Mouse (Mus musculus) kidney, embryonic 16.5 days (tissue): Measurements from ENCODE around the gene Cd9. TPM values are rescaled to one million over a fixed set of nuclear protein-coding genes. Genes with fewer than 3 reads are reported as not detected.
A peak's percentile ranks its signal among the peaks of the same experiment; 100 is the strongest.

Experiments
- ATAC-seq: fragments of 200-750 bp; cut with Nextera tagmentation; 2 replicates; pipeline ENCODE4 v1.8.0; 2017; ENCODE audit warnings: moderate TSS enrichment; ENCODE audit not compliant: low FRiP score, low TSS enrichment
- H3K27ac ChIP-seq: fragments of 300-500 bp; sonication (generic); 2 replicates; pipeline ENCODE4 v1.5.1; 2014; ENCODE audit warnings: low read length
- H3K27me3 ChIP-seq: fragments of 300-500 bp; sonication (generic); 2 replicates; pipeline ENCODE4 v1.6.1; 2014; ENCODE audit warnings: low read length, control low read depth, mixed read lengths; ENCODE audit not compliant: insufficient read depth
- H3K36me3 ChIP-seq: fragments of 300-500 bp; sonication (generic); 2 replicates; pipeline ENCODE4 v1.6.1; 2014; ENCODE audit warnings: low read length, control low read depth, mixed read lengths; ENCODE audit not compliant: insufficient read depth
- H3K4me1 ChIP-seq: fragments of 300-500 bp; sonication (generic); 2 replicates; pipeline ENCODE4 v1.6.1; 2014; ENCODE audit warnings: low read length, control low read depth, mixed read lengths; ENCODE audit not compliant: insufficient read depth
- H3K4me2 ChIP-seq: fragments of 300-500 bp; sonication (generic); replicated peaks from 2 replicates; pipeline ENCODE4 v1.6.1; 2014; ENCODE audit warnings: low read depth, low read length
- H3K4me3 ChIP-seq: fragments of 300-500 bp; sonication (generic); 2 replicates; pipeline ENCODE4 v1.5.1; 2014; ENCODE audit warnings: mild to moderate bottlenecking, low read length
- H3K9ac ChIP-seq: fragments of 300-500 bp; sonication (generic); replicated peaks from 2 replicates; pipeline ENCODE4 v1.6.1; 2014; ENCODE audit warnings: low read length
- H3K9me3 ChIP-seq: fragments of 300-500 bp; sonication (generic); 2 replicates; pipeline ENCODE4 v1.6.1; 2016; ENCODE audit warnings: low read length, control low read depth
- WGBS: fragments of 180-500 bp; shearing (Covaris S2); extraction: QIAGEN DNeasy Blood & Tissue Kit; methylation state at CpG from one replicate; pipeline ENCODE4 v1.1.7; 2014; 5-methylcytosine and 5-hydroxymethylcytosine counted together
- polyA plus RNA-seq: library from polyadenylated mRNA; unstranded; fragments of >200 nt; fragmentation: Nextera tagmentation; extraction: Ambion mirVana; gene quantifications from 2 replicates; pipeline ENCODE4 v1.2.1, GENCODE M21; 2015

The Cd9 gene
- polyA plus RNA-seq, 1 experiment from 2014 or later = 178 TPM

DNA sequence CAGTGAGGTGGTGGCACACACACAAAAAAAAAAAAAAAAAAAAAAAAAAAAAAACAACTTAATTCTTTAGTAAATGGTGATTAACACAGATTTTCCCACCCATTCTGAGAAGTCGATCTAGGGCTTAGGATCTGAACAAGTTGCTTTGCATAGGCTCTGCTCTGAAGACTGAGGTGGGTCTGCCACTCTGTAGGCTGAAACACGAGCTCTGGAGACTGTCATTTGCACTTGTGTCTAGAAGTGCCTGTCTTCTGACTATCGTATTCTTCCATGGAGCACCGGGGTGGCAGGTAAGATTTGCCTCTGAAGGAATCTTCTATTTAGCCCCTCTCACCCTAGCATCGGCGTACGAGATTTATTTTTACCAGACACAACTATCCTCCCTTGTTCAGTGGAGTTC is 62.1 kb downstream of the Cd9 start:
- Histone ChIP-seq H3K27me3 (no peaks in the 10 kb centered on the region), H3K4me3 (no peak overlapping the region), H3K4me1 (peaks cover 10% of the 10 kb centered on the region), H3K4me2 (no peak overlapping the region), H3K9ac (no peak overlapping the region), H3K36me3 (no peaks in the 10 kb centered on the region), H3K9me3 (no peaks in the 10 kb centered on the region), H3K27ac (no peak overlapping the region)
- no peak for ATAC-seq
- WGBS = 77% methylated on average over 7 of the region's 7 CpGs

DNA sequence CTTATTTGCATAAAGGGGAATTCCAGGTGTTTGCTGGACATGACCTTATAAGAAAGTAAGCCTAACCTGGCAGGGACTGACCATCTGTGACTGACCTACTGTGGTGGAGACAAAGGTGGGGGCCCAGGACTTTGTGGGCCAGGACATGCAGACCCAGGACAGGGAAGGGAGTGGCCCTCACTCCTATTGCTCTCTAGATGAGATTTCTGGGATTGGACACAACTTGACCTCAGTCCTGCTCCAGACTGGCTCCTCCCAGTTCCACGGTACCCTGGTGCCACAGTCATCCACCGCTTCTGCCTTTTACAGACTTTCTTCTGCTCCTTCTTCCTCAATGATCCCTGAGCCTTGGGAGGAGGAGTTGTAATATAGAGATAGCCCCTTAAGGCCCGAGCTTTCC is 63.6 kb downstream of the Cd9 start:
- Histone ChIP-seq H3K9ac (no peak overlapping the region), H3K27ac (no peak overlapping the region), H3K9me3 (no peaks in the 10 kb centered on the region), H3K4me1 (peaks cover 16% of the 10 kb centered on the region), H3K27me3 (no peaks in the 10 kb centered on the region), H3K4me2 (no peak overlapping the region), H3K4me3 (no peak overlapping the region), H3K36me3 (no peaks in the 10 kb centered on the region)
- ATAC-seq = no peak
- WGBS = 57% methylated on average over 3 of the region's 3 CpGs

DNA sequence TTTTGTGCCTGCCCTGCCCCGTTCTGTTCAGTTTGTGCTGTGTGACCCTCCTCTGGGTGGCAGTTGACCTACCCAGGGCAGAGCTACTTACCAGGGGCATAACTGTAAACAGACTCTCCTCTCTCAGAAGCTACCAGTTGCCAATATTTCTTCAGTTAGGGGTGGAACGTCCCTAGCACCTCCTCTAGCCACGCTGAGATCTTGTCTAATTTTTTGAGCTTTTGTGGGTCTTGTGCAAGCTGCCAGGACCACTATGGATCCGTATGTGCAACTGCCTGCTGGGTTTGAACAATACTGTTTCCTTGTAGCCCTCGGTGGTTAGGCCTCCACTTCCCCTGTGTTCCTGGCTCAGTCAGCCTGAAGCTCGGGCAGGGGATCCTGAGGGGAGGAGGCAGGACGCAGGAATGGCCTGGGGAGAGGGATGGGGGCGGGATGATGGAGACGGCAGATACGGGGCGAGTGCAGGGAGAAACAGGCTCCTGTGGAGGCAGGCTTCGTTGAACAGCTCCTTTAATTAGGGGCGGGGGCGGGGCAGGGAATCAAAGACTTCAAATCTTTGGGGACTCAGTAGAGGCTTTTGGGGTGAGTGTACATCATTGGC is 64.1 kb downstream of the Cd9 start:
- H3K9me3 ChIP-seq = no peaks in the 10 kb centered on the region
- peak overlapping the region; percentile 15; the same call in 1 of the 2 replicates for H3K4me2 ChIP-seq
- H3K4me1 ChIP-seq = peaks cover 17% of the 10 kb centered on the region
- H3K27ac ChIP-seq = peak overlapping the region; percentile 50; the same call in 1 of the 2 replicates
- H3K9ac ChIP-seq = 0 out of 2 replicates have a peak overlapping the region, but pooled peaks have one; percentile 38
- H3K27me3 ChIP-seq = no peaks in the 10 kb centered on the region
- 13% methylated on average over 14 of the region's 14 CpGs for WGBS
- no peak overlapping the region for H3K4me3 ChIP-seq
- no peak for ATAC-seq
- H3K36me3 ChIP-seq = no peaks in the 10 kb centered on the region

DNA sequence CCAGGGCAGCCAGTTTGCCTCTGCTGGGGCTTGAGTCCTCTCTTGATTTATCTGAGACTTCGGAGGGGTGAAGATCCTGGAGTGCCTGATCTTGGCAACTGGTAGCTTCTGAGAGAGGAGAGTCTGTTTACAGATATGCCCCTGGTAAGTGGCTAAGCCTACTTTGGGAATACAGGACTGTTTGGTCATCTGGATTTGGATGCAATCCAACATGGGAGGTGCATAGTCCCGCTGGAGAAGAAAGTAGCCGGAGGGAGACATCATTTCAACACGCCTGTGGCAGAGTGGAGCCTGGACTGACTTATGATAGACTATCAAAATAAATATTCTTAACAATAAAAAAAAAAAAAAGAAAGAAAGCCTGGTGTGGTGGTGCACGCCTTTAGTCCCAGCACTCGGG is 64.8 kb downstream of the Cd9 start:
- 79% methylated on average over 6 of the region's 6 CpGs for WGBS

DNA sequence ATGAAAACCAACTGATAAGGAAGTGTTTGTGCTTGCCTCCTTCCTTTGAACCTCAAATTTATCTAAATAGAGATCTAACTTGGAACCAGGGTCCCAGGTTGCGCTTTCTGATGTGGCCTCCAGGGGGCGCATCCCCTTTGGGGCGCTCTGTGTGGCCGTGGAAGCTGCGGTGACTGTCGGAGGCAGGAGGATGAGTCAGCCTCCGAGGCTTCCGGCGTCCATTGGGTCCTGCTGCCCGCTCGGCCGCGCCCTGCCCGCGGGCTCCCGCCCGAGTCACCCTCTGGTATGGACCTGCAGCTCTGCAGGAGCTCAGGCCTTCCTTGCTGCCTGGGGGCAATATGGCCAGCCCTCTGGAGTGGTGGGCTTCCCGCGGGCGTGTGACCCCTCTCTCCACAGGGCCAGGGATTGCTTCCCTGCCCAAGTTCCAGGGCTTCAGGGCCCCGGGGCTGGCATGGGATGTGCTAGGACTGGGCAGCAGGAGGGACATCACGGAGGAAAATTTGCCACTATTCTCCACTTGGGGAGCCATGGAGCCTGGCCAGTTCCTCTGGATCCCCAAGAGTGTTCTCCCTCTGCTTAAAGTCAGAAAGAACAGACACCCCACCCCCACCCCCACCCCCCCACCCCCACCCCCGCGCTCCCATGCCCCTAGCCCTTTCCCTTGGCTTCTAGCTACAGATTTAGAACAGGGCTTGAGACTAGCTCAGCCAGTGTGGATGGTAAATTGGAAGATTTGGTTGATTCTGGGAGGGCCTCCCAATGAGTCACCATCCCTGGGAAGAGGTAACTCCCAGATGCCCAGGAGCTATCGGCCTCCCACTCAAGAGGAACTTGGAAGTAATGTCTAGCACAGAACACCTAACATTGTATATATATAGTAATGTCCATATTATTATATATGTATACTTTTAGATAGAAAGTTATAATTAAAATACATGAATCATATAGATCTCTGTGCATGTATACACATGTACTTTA is 67.9 kb downstream of the Cd9 start:
- Histone ChIP-seq H3K4me1 (peaks cover 37% of the 10 kb centered on the region), H3K4me3 (peak overlapping the region; percentile 52), H3K27me3 (no peaks in the 10 kb centered on the region), H3K36me3 (no peaks in the 10 kb centered on the region), H3K9ac (peak overlapping the region; percentile 84), H3K9me3 (no peaks in the 10 kb centered on the region), H3K4me2 (peak overlapping the region; percentile 90), H3K27ac (peak overlapping the region; percentile 76; the same call in 1 of the 2 replicates)
- WGBS = 2% methylated on average over 25 of the region's 25 CpGs
- ATAC-seq = peak; percentile 90

More for the DNA sequence above, 64.8 kb downstream of the Cd9 start:
- H3K4me3 ChIP-seq = no peak overlapping the region
- no peaks in the 10 kb centered on the region for H3K36me3 ChIP-seq
- peaks cover 17% of the 10 kb centered on the region for H3K4me1 ChIP-seq
- ATAC-seq = no peak
- H3K9me3 ChIP-seq = no peaks in the 10 kb centered on the region
- no peak overlapping the region for H3K9ac ChIP-seq
- H3K4me2 ChIP-seq = no peak overlapping the region
- H3K27ac ChIP-seq = no peak overlapping the region
- no peaks in the 10 kb centered on the region for H3K27me3 ChIP-seq

DNA sequence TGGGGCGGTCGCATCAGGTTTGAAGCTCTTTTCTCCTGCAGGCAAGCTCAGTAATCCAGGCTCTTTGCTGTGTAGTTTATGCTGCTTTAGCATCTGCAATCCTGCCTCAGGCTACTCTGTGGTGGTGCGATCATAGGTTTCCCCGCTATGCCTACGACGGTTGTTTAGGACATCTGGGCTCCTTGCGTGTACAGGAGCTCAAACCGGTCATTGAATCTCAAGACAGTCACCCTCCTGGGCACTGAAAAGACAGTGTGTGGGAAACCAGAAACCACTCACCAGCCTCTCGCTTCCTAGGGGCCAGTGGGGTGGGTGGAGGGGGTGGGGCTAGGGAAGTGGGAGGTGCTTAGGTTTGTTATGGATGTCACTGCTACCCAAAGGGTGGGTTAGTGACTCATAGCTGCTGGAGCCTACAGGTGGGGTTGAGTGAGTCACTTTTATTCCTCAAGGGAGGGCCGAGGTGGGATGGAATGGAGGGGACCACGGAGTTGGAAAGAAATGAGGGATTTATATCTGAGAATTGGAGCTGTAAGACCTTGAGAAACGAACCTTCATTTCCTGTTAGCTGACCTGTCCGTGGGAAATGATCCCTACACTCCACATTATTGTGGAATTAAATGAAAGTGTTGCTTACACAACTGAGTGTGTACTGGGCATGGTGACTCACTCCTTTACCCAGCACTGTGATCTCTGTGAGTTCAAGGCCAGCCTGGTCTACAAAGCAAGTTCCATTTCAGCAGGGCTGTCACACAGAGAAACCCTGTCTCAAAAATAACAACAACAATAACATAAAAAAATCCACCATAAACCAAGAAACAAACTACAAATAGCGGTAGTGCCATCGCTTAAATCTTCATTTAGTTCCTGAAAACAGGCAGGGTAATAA is 69.1 kb downstream of the Cd9 start:
- 47% methylated on average over 15 of the region's 15 CpGs for WGBS
- peaks cover 30% of the 10 kb centered on the region for H3K4me1 ChIP-seq
- no peak overlapping the region for H3K9ac ChIP-seq
- ATAC-seq = no peak
- H3K36me3 ChIP-seq = no peaks in the 10 kb centered on the region
- H3K4me3 ChIP-seq = no peak overlapping the region
- no peak overlapping the region for H3K4me2 ChIP-seq
- H3K27ac ChIP-seq = peak overlapping the region; percentile 2; the same call in 1 of the 2 replicates
- H3K9me3 ChIP-seq = no peaks in the 10 kb centered on the region
- no peaks in the 10 kb centered on the region for H3K27me3 ChIP-seq

DNA sequence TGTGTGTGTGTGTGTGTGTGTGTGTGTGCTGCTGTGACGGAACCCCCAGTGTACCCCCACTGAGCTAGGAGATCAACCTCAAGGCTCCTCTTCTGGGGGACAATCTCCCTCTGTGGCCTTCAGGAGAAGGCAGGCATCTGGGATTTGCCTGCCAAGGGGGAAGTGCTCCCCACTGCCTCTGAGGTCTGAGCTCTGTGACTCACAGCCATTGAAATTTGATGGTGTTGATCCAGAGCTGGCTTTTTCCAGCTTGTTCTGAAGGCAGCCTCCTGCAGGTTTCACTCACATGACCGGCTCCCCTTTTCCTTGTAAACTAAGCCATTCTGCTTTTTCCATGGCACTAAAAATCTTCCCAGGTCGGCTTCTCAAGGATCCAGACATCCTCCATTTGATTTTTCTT is 70.4 kb downstream of the Cd9 start:
- Histone ChIP-seq H3K27ac (no peak overlapping the region; the same call in 1 of the 2 replicates), H3K9ac (no peak overlapping the region), H3K4me3 (no peak overlapping the region), H3K4me2 (no peak overlapping the region), H3K36me3 (no peaks in the 10 kb centered on the region), H3K27me3 (no peaks in the 10 kb centered on the region), H3K9me3 (no peaks in the 10 kb centered on the region), H3K4me1 (peaks cover 26% of the 10 kb centered on the region)
- ATAC-seq = no peak
- 61% methylated on average over 3 of the region's 3 CpGs for WGBS

DNA sequence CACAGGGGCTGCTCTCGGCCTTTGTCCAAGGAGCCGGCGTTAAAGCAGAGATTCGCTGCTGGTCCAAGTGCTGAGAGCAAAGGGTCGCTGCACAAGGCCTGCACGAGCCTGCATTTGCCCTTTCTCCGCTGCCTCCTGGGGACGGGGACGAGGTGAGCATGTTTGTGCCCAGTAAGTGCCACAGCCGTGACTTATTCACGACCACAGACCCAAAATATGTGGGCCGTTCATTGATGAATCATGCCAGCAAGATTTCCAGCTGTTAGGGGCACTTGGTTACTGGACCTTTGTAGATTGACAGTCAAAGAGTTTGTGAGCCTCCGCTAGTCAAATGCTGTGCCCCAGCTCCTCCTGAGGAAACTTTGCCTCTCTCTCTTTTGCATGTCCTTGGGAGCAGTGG is 71.1 kb downstream of the Cd9 start:
- 49% methylated on average over 13 of the region's 13 CpGs for WGBS
- ATAC-seq = no peak
- Histone ChIP-seq H3K36me3 (no peaks in the 10 kb centered on the region), H3K27ac (no peak overlapping the region), H3K4me2 (no peak overlapping the region), H3K9me3 (no peaks in the 10 kb centered on the region), H3K9ac (no peak overlapping the region), H3K27me3 (no peaks in the 10 kb centered on the region), H3K4me3 (no peak overlapping the region), H3K4me1 (peaks cover 26% of the 10 kb centered on the region)

DNA sequence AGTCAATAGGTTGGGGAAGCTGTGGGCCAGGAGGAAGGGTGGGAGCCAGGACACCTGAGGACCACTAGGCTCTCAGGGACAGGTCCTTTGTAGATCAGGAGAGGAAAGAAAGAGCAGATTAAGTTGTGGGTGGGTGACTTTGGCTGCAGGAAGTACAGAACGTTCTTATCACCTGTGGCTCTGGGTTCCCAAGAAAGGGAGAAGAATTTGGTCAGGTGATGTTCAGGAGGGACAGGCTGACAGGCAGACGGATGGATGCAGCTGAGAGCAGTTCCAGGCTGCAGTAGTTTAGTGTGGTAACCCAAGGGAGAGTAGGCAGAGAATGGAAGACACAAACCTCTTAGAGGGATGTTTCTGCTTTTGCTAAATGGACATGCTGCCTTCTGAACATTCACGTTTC is 71.5 kb downstream of the Cd9 start:
- H3K36me3 ChIP-seq = no peaks in the 10 kb centered on the region
- no peak overlapping the region; the same call in 1 of the 2 replicates for H3K27ac ChIP-seq
- H3K4me2 ChIP-seq = peak overlapping the region; percentile 45
- peaks cover 26% of the 10 kb centered on the region for H3K4me1 ChIP-seq
- no peak overlapping the region for H3K9ac ChIP-seq
- WGBS = 53% methylated on average over 3 of the region's 3 CpGs
- ATAC-seq = no peak
- no peaks in the 10 kb centered on the region for H3K27me3 ChIP-seq
- no peak overlapping the region for H3K4me3 ChIP-seq
- H3K9me3 ChIP-seq = no peaks in the 10 kb centered on the region
